Mouse (Mus musculus) heart, embryonic 15.5 days (tissue): ENCODE measurements around the gene Hfm1. TPM values are rescaled to one million over a fixed set of nuclear protein-coding genes. Genes with fewer than 3 reads are reported as not detected.

Source experiments
- ATAC-seq: fragments of 200-750 bp; cut with Nextera tagmentation; replicated peaks from 2 replicates; pipeline ENCODE4 v1.8.0; 2017; ENCODE audit warnings: low read depth, moderate TSS enrichment; ENCODE audit not compliant: insufficient number of reproducible peaks, insufficient read depth, low FRiP score
- H3K27ac ChIP-seq: fragments of 300-500 bp; sonication (generic); 2 replicates; pipeline ENCODE4 v1.5.1; 2015; ENCODE audit warnings: mild to moderate bottlenecking, inconsistent platforms
- H3K27me3 ChIP-seq: fragments of 300-500 bp; sonication (generic); 2 replicates; pipeline ENCODE4 v1.6.1; 2015; ENCODE audit warnings: inconsistent platforms
- H3K36me3 ChIP-seq: fragments of 300-500 bp; sonication (generic); 2 replicates; pipeline ENCODE4 v1.6.1; 2015; ENCODE audit warnings: mild to moderate bottlenecking, inconsistent platforms
- H3K4me1 ChIP-seq: fragments of 300-500 bp; sonication (generic); replicated peaks from 2 replicates; pipeline ENCODE4 v1.6.1; 2015; ENCODE audit warnings: inconsistent platforms
- H3K4me2 ChIP-seq: fragments of 300-500 bp; sonication (generic); 2 replicates; pipeline ENCODE4 v1.6.1; 2015; ENCODE audit warnings: inconsistent platforms, mild to moderate bottlenecking, moderate library complexity
- H3K4me3 ChIP-seq: fragments of 300-500 bp; sonication (generic); 2 replicates; pipeline ENCODE4 v1.5.1; 2015; ENCODE audit warnings: mild to moderate bottlenecking, inconsistent platforms
- H3K9ac ChIP-seq: fragments of 300-500 bp; sonication (generic); 2 replicates; pipeline ENCODE4 v1.6.1; 2015; ENCODE audit warnings: mild to moderate bottlenecking, inconsistent platforms
- H3K9me3 ChIP-seq: fragments of 300-500 bp; sonication (generic); replicated peaks from 2 replicates; pipeline ENCODE4 v1.6.1; 2016; ENCODE audit warnings: inconsistent platforms
- WGBS: fragments of 180-500 bp; shearing (Covaris S2); methylation state at CpG from one replicate; pipeline ENCODE4 v1.1.7; 2015; ENCODE audit warnings: mixed read lengths; 5-methylcytosine and 5-hydroxymethylcytosine counted together
- microRNA-seq: library from miRNA; unstranded; fragments of <30 nt; microRNA quantifications from one replicate; pipeline ENCODE4, GENCODE M21; 2016
- polyA plus RNA-seq: library from polyadenylated mRNA; unstranded; fragments of >200 nt; fragmentation: Nextera tagmentation; extraction: Ambion mirVana; gene quantifications from 2 replicates; pipeline ENCODE4 v1.2.1, GENCODE M21; 2015

The Hfm1 gene
- polyA plus RNA-seq, 1 experiment from 2014 or later, result 0.39 TPM

DNA sequence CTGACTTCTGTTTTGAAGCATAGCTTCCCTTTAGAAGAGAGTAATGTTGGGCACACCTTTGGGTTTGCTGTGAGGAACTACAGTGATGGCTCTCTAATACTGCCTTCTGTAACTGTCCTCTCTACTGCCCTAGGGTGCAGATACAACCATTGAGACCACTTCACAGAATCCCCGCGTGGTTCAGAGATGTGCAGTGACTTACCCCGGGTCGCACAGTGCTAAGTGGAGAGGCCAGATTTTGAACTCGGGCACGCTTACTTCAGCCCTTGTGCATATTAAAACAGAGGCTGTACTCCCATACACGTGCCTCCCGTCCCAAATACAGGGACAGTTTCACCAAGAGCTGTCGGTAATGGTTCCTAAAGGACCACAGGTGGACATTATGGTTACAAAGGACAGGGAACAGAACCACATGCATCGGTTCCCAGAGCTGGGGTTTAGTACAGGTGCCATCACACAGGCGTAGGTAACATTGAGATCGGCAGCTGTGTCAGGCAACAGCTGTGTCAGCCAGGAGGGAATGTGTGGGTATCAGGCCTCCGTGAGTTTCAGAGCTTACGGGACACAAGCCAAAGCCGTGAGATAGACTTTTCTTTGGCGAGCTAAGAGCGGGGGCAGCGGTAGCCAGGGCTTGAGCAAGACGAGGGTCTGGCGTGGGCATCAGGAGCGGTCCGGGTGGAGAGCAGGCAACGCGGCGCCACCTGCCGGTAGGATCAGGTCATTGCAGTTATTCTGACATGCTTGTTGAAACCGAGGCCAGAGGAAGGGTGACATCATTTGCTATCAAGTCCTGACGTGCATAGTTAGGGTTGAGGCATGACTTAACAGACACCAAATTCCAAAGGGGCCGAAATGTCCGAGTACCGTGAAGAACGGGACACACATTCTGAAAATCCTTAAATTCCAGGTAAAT is 124.0 kb downstream of the Hfm1 start:
- Histone ChIP-seq H3K9me3 (no peaks in the 10 kb centered on the region), H3K27ac (no peak overlapping the region), H3K4me1 (peaks cover 20% of the 10 kb centered on the region), H3K4me3 (peak overlapping the region; percentile 37), H3K4me2 (peak overlapping the region; percentile 75), H3K27me3 (0 out of 2 replicates have a peak, but pooled peaks cover 7% of the 10 kb centered on the region), H3K9ac (peak overlapping the region; percentile 33; the same call in 1 of the 2 replicates), H3K36me3 (no peaks in the 10 kb centered on the region)
- ATAC-seq, result peak; percentile 26; the same call in 1 of the 2 replicates
- WGBS, result 4% methylated on average over 32 of the region's 32 CpGs

DNA sequence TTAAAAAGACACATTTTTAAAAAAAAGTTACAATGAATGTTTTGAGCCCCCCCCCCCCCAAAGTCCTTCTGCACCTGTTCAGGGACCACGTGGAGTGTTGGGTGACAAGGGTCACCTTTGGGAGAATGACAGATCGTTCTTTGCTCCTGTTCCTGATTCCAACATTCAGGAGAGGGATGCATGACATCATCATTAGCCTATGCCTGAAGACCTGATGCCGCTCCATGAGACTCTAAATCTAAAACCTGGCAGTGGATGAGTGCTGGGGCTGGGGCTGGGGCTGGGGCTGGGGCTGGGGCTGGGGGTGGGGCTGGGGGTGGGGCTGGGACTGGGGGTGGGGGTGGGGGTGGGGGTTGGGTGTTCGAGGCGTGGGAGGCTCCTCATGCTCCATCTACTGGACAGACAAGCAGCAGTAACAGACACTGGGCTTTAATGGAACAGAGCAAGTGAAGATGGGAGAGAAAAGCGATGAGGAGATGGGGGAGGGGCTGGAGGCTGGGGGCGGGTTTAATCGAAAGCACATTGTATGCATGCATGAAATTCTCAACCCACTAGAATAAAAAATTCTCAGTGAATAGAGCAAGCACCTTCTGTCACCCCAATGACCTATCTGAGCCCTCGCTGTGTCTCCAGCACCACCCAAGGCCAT is 124.8 kb downstream of the Hfm1 start:
- no peak overlapping the region for H3K27ac ChIP-seq
- H3K9me3 ChIP-seq, result no peaks in the 10 kb centered on the region
- peaks cover 19% of the 10 kb centered on the region for H3K4me1 ChIP-seq
- 0 out of 2 replicates have a peak, but pooled peaks cover 7% of the 10 kb centered on the region for H3K27me3 ChIP-seq
- no peaks in the 10 kb centered on the region for H3K36me3 ChIP-seq
- H3K4me2 ChIP-seq, result peak overlapping the region; percentile 75; the same call in 1 of the 2 replicates
- 21% methylated on average over 9 of the region's 9 CpGs for WGBS
- ATAC-seq, result no peak
- no peak overlapping the region for H3K4me3 ChIP-seq
- no peak overlapping the region for H3K9ac ChIP-seq

DNA sequence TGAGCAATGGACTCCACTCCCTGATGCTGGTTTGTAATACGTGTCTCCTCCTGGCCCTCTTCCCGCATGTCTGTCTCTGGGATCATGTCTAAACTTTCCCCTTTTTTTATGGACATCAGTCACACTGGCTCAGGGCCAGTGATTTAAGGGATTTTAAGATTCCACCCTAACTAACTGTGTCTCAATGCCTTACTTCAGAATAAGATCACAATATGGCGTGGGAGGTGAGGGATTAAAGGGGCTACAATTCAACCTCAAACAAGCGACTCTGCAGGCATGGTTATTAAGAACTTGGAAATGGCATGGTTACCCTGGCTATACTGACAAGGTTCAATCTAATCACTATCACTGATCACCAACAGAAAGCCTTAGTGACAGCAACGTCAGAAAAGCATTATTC is 128.2 kb downstream of the Hfm1 start:
- Histone ChIP-seq H3K27me3 (0 out of 2 replicates have a peak, but pooled peaks cover 7% of the 10 kb centered on the region), H3K4me1 (peaks cover 11% of the 10 kb centered on the region), H3K9ac (no peak overlapping the region), H3K4me2 (no peak overlapping the region), H3K27ac (no peak overlapping the region), H3K9me3 (no peaks in the 10 kb centered on the region), H3K4me3 (no peak overlapping the region), H3K36me3 (no peaks in the 10 kb centered on the region)
- 68% methylated on average over 5 of the region's 5 CpGs for WGBS
- ATAC-seq, result no peak

DNA sequence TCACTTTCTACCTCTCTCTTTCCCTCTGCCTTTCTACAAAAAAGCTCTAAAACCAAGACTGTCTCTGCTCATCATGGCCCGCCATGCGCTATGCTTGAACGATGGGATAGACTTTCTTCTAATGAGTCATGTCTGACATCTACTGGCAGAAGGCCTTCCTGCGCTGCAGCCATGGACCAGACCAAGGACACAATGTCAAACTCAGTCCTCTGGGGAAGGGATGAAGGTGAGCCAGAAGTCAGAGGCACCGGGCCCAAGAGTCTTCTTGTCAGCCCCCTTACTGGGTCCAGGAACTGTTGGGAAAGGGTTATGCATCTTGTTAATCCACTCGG is 134.9 kb downstream of the Hfm1 start:
- H3K4me3 ChIP-seq, result no peak overlapping the region
- 0 out of 2 replicates have a peak, but pooled peaks have one; percentile 55 for ATAC-seq
- 8% methylated on average over 6 of the region's 6 CpGs for WGBS

DNA sequence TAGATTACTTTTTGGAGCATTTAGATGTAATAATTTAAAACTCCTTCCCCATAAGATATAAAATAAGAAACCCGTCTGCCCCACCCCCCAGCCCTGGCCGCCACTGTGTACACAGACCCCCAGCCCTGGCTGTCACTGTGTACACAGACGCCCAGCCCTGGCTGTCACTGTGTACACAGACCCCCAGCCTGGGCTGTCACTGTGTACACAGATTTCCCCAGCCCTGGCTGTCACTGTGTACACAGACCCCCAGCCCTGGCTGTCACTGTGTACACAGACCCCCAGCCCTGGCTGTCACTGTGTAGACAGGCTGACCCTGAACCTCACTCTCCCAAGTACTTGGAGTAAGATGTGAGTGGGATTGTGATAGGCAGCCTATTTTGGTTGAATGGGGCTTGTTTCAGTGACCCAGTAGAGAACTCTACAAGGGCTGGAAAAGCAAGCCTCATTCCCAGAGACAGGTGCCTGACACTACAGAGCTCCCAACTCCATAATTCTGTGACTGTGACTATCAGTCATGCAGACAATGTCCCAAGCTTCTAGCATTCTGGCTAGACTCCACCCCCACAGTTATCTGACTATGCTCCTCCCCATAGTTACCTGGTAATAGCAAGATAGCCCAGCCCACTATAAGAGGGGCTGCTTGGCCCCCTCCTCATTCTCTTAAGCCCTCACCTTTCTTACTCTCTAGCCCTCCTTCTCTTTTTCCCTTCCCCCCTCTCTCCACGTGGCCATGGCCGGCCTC is 135.5 kb downstream of the Hfm1 start:
- no peaks in the 10 kb centered on the region for H3K36me3 ChIP-seq
- 0 out of 2 replicates have a peak, but pooled peaks cover 7% of the 10 kb centered on the region for H3K27me3 ChIP-seq
- H3K4me3 ChIP-seq, result no peak overlapping the region
- no peak overlapping the region for H3K4me2 ChIP-seq
- WGBS, result 43% methylated on average over 5 of the region's 5 CpGs
- H3K4me1 ChIP-seq, result no peaks in the 10 kb centered on the region
- H3K9me3 ChIP-seq, result no peaks in the 10 kb centered on the region
- ATAC-seq, result no peak
- H3K27ac ChIP-seq, result no peak overlapping the region
- H3K9ac ChIP-seq, result no peak overlapping the region

More for the DNA sequence above, 134.9 kb downstream of the Hfm1 start:
- H3K9ac ChIP-seq, result no peak overlapping the region
- no peaks in the 10 kb centered on the region for H3K4me1 ChIP-seq
- H3K4me2 ChIP-seq, result no peak overlapping the region
- H3K9me3 ChIP-seq, result no peaks in the 10 kb centered on the region
- H3K27me3 ChIP-seq, result 0 out of 2 replicates have a peak, but pooled peaks cover 7% of the 10 kb centered on the region
- no peak overlapping the region for H3K27ac ChIP-seq
- no peaks in the 10 kb centered on the region for H3K36me3 ChIP-seq

Small RNA genes lying within 50 kb of the gene (microRNA-seq; reads per million reads assigned to microRNA genes)
- not detected for gene Gm27527

Other genes starting within 250 kb of the Hfm1 start
- gene Zfp644, start 229.0 kb downstream of the Hfm1 start, polyA plus RNA-seq, result 40.1 and 46.4 TPM in 2 replicates
- gene Cdc7, start 38.0 kb upstream of the Hfm1 start, polyA plus RNA-seq, result 20.3 and 25.2 TPM in 2 replicates